Mouse (Mus musculus): ENCODE results near the gene Lpar2.

Gene Lpar2

GRCm38 (mm10) chr8:69807236-69807635, 15.0 kb upstream of the Lpar2 start:
- DNase-seq, result no peak

GRCm38 (mm10) chr8:69808094-69808863, 13.9 kb upstream of the Lpar2 start, which contains the start of gene Gmip:
TSS of gene Gmip (plus strand) at chr8:69808679.
- DNase-seq, result peak; percentile 87 to 96

- peak; percentile 63 to 64 for DNase-seq
Measured at GRCm38 (mm10) chr8:69808864-69809403, 13.3 kb upstream of the Lpar2 start.

GRCm38 (mm10) chr8:69809820-69810219, 12.4 kb upstream of the Lpar2 start:
- no peak for DNase-seq

- no peak for DNase-seq
Measured at GRCm38 (mm10) chr8:69814881-69815280, 7.3 kb upstream of the Lpar2 start.

- no peak for DNase-seq
Measured at GRCm38 (mm10) chr8:69815396-69815795, 6.8 kb upstream of the Lpar2 start.

- no peak for DNase-seq
Measured at GRCm38 (mm10) chr8:69820466-69820865, 1.8 kb upstream of the Lpar2 start.

- DNase-seq, result no peak
Measured at GRCm38 (mm10) chr8:69821971-69822385, 251 bp upstream of the Lpar2 start.

- no peak for DNase-seq
Measured at GRCm38 (mm10) chr8:69826371-69826770, 4.1 kb downstream of the Lpar2 start.

- DNase-seq, result peak; percentile 88 to 91
Measured at GRCm38 (mm10) chr8:69832298-69832853, 10.1 kb downstream of the Lpar2 start, which contains the start of gene Pbx4. TSS of gene Pbx4 (plus strand) at chr8:69832491.

- no peak for DNase-seq
Measured at GRCm38 (mm10) chr8:69837057-69837682, 14.9 kb downstream of the Lpar2 start.

- no peak for DNase-seq
Measured at GRCm38 (mm10) chr8:69847167-69848065, 25.2 kb downstream of the Lpar2 start.

- DNase-seq, result no peak
Measured at GRCm38 (mm10) chr8:69848951-69849350, 26.7 kb downstream of the Lpar2 start.

- DNase-seq, result no peak
Measured at GRCm38 (mm10) chr8:69849899-69850298, 27.7 kb downstream of the Lpar2 start.

GRCm38 (mm10) chr8:69850926-69851506, 28.8 kb downstream of the Lpar2 start:
- DNase-seq, result no peak

GRCm38 (mm10) chr8:69853869-69854268, 31.6 kb downstream of the Lpar2 start:
- no peak for DNase-seq

GRCm38 (mm10) chr8:69860807-69861206, 38.6 kb downstream of the Lpar2 start:
- no peak for DNase-seq

- DNase-seq, result no peak
Measured at GRCm38 (mm10) chr8:69861251-69861650, 39.0 kb downstream of the Lpar2 start.

- DNase-seq, result no peak
Measured at GRCm38 (mm10) chr8:69863387-69864020, 41.3 kb downstream of the Lpar2 start.

- no peak for DNase-seq
Measured at GRCm38 (mm10) chr8:69864180-69864579, 42.0 kb downstream of the Lpar2 start.

- no peak for DNase-seq
Measured at GRCm38 (mm10) chr8:69867696-69868326, 45.6 kb downstream of the Lpar2 start.
